Mouse (Mus musculus) liver, embryonic 14.5 days (tissue): ENCODE measurements around the gene Gimap7.

Experiments used
- CTCF ChIP-seq: IDR thresholded peaks from 2 replicates; pipeline ENCODE4 v1.5.1; 2016; ENCODE audit warnings: antibody characterized with exemption, low read depth, control low read depth
- EP300 ChIP-seq: IDR thresholded peaks from 2 replicates; pipeline ENCODE4 v1.6.1; 2016; ENCODE audit warnings: antibody characterized with exemption, low read depth

GRCm38 (mm10) chr6:48679701-48680100, 38.7 kb upstream of the Gimap7 start:
- TF ChIP-seq CTCF (no peak), EP300 (no peak)
